Mouse (Mus musculus): ENCODE measurements at regions not wholly inside any gene's neighbourhood (a gene's known extent, or its start where the extent isn't known, plus 50 kb on each side); places are given as distances from the start of the nearest gene placed in this dataset.
A peak's percentile ranks its signal among the peaks of the same experiment; 100 is the strongest.

DNA sequence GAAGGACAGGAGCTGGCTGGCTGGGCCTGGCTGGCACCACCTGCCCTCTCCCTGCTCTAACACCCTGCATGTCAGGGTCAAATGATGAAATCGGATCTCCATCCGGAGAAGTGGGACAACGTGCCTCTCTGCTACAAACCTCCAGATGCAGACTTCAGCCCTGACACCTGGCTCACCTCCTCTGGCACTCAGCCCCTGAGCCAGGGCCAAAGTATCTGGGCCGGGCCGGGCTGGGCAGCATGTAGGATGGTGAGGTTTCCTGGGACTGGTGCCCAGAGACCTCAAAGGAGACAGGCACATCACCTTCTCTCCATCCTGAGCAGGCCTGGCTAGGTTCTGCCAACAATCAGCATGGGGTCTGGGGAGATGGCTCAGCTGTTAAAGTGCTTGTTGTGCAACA lies 113.5 kb downstream of the Tfcp2l1 start:
- H3K9ac ChIP-seq (ENCODE audit: low read length): no peak overlapping the region
- WGBS: 82% methylated on average over 5 of the region's 5 CpGs
- H3K27ac ChIP-seq (replicated peaks in 1 of 2; ENCODE audit: control insufficient read depth in 1 of 2, insufficient read depth in 1 of 2, low read depth in 2 of 2, low read length in 2 of 2): no peak overlapping the region
- no peaks in the 10 kb centered on the region for H3K27me3 ChIP-seq (ENCODE audit: control insufficient read depth, insufficient read depth, low read length)
- no peak overlapping the region for H3K4me3 ChIP-seq (ENCODE audit: control insufficient read depth in 1 of 2, insufficient read depth in 1 of 2, low read depth in 1 of 2, low read length in 2 of 2)
- H3K4me2 ChIP-seq (ENCODE audit: low read length): no peak overlapping the region
- no peak for ATAC-seq (ENCODE audit: insufficient number of reproducible peaks, insufficient read depth, low FRiP score, low read depth)
- peaks cover 7% of the 10 kb centered on the region; the same call in 1 of the 2 replicates for H3K9me3 ChIP-seq (ENCODE audit: control insufficient read depth, low read length)
- no peaks in the 10 kb centered on the region for H3K36me3 ChIP-seq (ENCODE audit: control insufficient read depth, insufficient read depth, low read length)
- peaks cover 5 to 12% of the 10 kb centered on the region in 2 experiments for H3K4me1 ChIP-seq (ENCODE audit: control insufficient read depth in 2 of 2, insufficient read depth in 2 of 2, low read length in 2 of 2)

DNA sequence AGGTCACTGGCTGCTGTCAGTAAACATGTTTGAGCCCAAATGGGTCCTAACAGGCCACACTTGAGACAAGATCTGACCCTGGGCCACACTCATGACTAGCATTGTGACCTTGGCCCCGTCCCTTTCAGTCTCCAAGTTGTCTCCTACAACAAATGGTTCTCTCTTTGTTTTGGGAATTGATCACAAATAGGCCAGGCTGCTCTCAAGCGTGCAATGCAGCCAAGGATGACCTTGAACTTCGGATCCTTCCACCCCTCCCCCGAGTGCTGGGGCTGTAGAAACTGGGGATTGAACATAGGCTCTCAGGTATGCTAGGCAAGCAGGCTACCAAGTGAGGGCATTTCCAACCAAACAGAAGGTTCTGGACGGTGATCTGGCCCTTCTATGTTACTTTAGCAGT lies 120.5 kb downstream of the Tfcp2l1 start:
- Histone ChIP-seq H3K36me3 (ENCODE audit: control insufficient read depth, insufficient read depth, low read length) (no peaks in the 10 kb centered on the region), H3K9me3 (ENCODE audit: control insufficient read depth, low read length) (peaks cover 5% of the 10 kb centered on the region; the same call in 1 of the 2 replicates), H3K4me1 (ENCODE audit: control insufficient read depth in 2 of 2, insufficient read depth in 2 of 2, low read length in 2 of 2) (no peaks in the 10 kb centered on the region), H3K27me3 (ENCODE audit: control insufficient read depth, insufficient read depth, low read length) (no peaks in the 10 kb centered on the region), H3K4me2 (ENCODE audit: low read length) (no peak overlapping the region), H3K9ac (ENCODE audit: low read length) (no peak overlapping the region), H3K4me3 (ENCODE audit: control insufficient read depth in 1 of 2, insufficient read depth in 1 of 2, low read depth in 1 of 2, low read length in 2 of 2) (no peak overlapping the region), H3K27ac (replicated peaks in 1 of 2; ENCODE audit: control insufficient read depth in 1 of 2, insufficient read depth in 1 of 2, low read depth in 2 of 2, low read length in 2 of 2) (no peak overlapping the region)
- 74% methylated on average over 5 of the region's 5 CpGs for WGBS
- ATAC-seq (ENCODE audit: insufficient number of reproducible peaks, insufficient read depth, low FRiP score, low read depth): no peak

DNA sequence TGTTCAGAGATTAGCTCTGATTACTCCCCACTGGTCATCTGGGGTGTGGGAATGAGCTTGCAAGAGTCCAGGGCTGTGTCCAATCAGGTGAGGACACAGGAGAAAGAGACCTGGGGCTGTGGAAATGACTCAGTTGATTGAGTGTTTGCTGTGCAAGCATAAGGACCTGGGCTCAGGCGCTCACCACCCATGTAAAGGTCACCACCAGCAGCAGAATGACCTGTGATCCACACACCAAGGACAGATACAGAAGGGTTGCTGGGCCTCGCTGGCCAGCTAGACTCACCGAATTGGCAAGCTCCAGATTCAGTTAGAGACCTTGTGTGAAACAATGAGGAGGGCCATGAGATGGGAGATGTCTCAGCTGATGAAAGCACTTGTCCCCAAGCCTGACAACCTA lies 125.1 kb downstream of the Tfcp2l1 start:
- no peak overlapping the region for H3K4me3 ChIP-seq (ENCODE audit: control insufficient read depth in 1 of 2, insufficient read depth in 1 of 2, low read depth in 1 of 2, low read length in 2 of 2)
- no peak for ATAC-seq (ENCODE audit: insufficient number of reproducible peaks, insufficient read depth, low FRiP score, low read depth)
- no peak overlapping the region for H3K27ac ChIP-seq (replicated peaks in 1 of 2; ENCODE audit: control insufficient read depth in 1 of 2, insufficient read depth in 1 of 2, low read depth in 2 of 2, low read length in 2 of 2)
- no peak overlapping the region for H3K4me2 ChIP-seq (ENCODE audit: low read length)
- no peaks in the 10 kb centered on the region for H3K27me3 ChIP-seq (ENCODE audit: control insufficient read depth, insufficient read depth, low read length)
- WGBS: 67% methylated on average over 3 of the region's 3 CpGs
- no peak overlapping the region for H3K9ac ChIP-seq (ENCODE audit: low read length)
- H3K9me3 ChIP-seq (ENCODE audit: control insufficient read depth, low read length): no peaks in the 10 kb centered on the region
- no peaks in the 10 kb centered on the region for H3K36me3 ChIP-seq (ENCODE audit: control insufficient read depth, insufficient read depth, low read length)
- peaks cover 9 to 10% of the 10 kb centered on the region in 2 experiments for H3K4me1 ChIP-seq (ENCODE audit: control insufficient read depth in 2 of 2, insufficient read depth in 2 of 2, low read length in 2 of 2)

DNA sequence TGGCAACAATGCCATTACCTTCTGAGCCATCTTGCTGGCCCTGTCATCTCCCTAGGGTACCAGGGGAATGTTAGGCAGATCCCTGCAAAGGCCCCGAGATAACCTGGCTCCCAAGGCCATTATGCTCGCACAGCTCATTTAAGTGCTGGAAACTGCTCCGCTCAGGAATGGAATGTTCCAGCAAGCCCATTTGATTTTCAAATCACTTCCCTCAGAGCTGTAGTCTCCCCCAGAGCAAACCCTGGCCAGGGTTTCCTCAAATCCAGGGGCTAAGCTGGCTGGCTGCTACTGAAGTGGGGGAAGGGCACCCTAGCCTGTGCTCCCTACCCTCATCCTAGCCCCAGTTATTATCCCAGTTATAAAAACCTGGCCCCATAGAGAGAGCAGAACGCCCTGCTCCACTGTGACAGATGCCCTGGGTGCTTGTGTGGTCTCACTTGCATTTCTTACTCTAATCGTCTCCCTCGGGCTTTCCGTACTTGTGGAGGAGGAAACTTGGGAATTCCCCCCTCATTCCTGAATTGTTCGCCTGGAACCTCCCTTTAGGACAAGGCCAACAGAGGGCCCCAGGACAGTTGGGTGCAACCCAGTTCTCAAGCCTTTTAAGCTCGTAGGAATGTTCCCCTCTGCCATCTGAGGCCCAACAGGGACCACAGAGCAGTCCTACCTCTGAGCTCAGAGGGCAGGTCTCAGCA lies 128.6 kb downstream of the Tfcp2l1 start:
- ATAC-seq (ENCODE audit: insufficient number of reproducible peaks, insufficient read depth, low FRiP score, low read depth): 0 out of 2 replicates have a peak, but pooled peaks have one; percentile 31
- no peak overlapping the region for H3K4me2 ChIP-seq (ENCODE audit: low read length)
- H3K27ac ChIP-seq (replicated peaks in 1 of 2; ENCODE audit: control insufficient read depth in 1 of 2, insufficient read depth in 1 of 2, low read depth in 2 of 2, low read length in 2 of 2): 0 out of 4 replicates have a peak overlapping the region, but pooled peaks have one; percentile 4 to 24
- no peaks in the 10 kb centered on the region for H3K36me3 ChIP-seq (ENCODE audit: control insufficient read depth, insufficient read depth, low read length)
- 32% methylated on average over 9 of the region's 9 CpGs for WGBS
- no peak overlapping the region for H3K4me3 ChIP-seq (ENCODE audit: control insufficient read depth in 1 of 2, insufficient read depth in 1 of 2, low read depth in 1 of 2, low read length in 2 of 2)
- H3K9ac ChIP-seq (ENCODE audit: low read length): no peak overlapping the region
- H3K4me1 ChIP-seq (ENCODE audit: control insufficient read depth in 2 of 2, insufficient read depth in 2 of 2, low read length in 2 of 2): peaks cover 9 to 10% of the 10 kb centered on the region in 2 experiments
- no peaks in the 10 kb centered on the region for H3K27me3 ChIP-seq (ENCODE audit: control insufficient read depth, insufficient read depth, low read length)
- no peaks in the 10 kb centered on the region for H3K9me3 ChIP-seq (ENCODE audit: control insufficient read depth, low read length)

DNA sequence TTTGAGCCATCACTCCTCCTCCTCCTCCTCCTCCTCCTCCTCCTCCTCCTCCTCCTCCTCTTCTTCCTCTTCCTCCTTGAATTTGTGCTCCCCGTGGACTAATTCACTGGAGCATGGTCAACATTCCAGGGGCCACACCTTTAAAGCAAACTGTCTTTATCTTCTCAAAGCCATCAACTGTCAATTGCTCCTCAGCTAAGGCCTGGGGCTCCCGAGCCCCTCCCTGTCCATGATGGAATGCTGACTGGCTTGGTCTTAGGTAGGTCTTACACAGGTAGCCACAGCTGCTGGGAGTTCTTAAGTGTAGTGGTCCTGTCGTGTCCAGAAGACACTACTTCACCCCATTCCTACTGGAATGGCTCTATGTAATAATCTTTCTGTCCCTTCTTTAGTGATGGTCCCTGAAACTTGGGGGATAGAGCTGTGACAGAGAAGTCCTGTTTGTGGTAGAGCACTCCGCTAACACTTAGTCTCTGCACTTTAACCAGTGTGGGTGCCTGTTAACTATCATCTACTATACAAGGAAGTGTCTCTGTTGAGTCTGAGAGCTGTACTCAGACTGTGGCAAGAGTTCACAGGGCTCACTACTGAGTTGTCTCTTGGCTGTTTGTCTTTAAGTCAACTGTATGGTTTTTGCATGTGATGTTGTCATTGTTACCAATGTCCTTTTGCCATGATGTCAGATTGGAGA lies 129.7 kb downstream of the Tfcp2l1 start:
- Histone ChIP-seq H3K9me3 (ENCODE audit: control insufficient read depth, low read length) (no peaks in the 10 kb centered on the region), H3K27ac (replicated peaks in 1 of 2; ENCODE audit: control insufficient read depth in 1 of 2, insufficient read depth in 1 of 2, low read depth in 2 of 2, low read length in 2 of 2) (no peak overlapping the region), H3K36me3 (ENCODE audit: control insufficient read depth, insufficient read depth, low read length) (no peaks in the 10 kb centered on the region), H3K9ac (ENCODE audit: low read length) (no peak overlapping the region), H3K4me1 (ENCODE audit: control insufficient read depth in 2 of 2, insufficient read depth in 2 of 2, low read length in 2 of 2) (peaks cover 9 to 10% of the 10 kb centered on the region in 2 experiments), H3K27me3 (ENCODE audit: control insufficient read depth, insufficient read depth, low read length) (no peaks in the 10 kb centered on the region), H3K4me2 (ENCODE audit: low read length) (no peak overlapping the region), H3K4me3 (ENCODE audit: control insufficient read depth in 1 of 2, insufficient read depth in 1 of 2, low read depth in 1 of 2, low read length in 2 of 2) (no peak overlapping the region)
- 70% methylated on average over 3 of the region's 4 CpGs for WGBS
- no peak for ATAC-seq (ENCODE audit: insufficient number of reproducible peaks, insufficient read depth, low FRiP score, low read depth)

DNA sequence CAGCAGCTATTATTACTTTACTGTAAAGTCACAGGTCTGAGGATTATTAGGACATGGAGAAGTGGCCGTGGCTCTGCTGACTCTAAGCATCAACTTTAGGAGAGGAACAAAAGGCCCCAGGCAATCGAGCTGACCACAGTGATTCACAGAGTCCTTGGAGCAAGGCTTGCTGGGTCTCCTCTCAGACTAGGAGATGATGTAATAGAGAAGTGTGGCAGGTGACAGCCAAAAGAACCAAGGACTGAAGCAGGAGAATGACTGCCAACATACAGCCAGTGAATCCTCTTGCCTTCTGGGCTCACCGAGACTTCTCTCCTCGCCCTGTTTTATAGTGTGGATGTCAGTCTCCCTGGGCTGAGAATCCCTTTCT lies 130.3 kb downstream of the Tfcp2l1 start:
- Histone ChIP-seq H3K9ac (ENCODE audit: low read length) (no peak overlapping the region), H3K4me1 (ENCODE audit: control insufficient read depth in 2 of 2, insufficient read depth in 2 of 2, low read length in 2 of 2) (peaks cover 9 to 10% of the 10 kb centered on the region in 2 experiments), H3K27ac (replicated peaks in 1 of 2; ENCODE audit: control insufficient read depth in 1 of 2, insufficient read depth in 1 of 2, low read depth in 2 of 2, low read length in 2 of 2) (no peak overlapping the region), H3K36me3 (ENCODE audit: control insufficient read depth, insufficient read depth, low read length) (no peaks in the 10 kb centered on the region), H3K9me3 (ENCODE audit: control insufficient read depth, low read length) (no peaks in the 10 kb centered on the region), H3K4me3 (ENCODE audit: control insufficient read depth in 1 of 2, insufficient read depth in 1 of 2, low read depth in 1 of 2, low read length in 2 of 2) (no peak overlapping the region), H3K27me3 (ENCODE audit: control insufficient read depth, insufficient read depth, low read length) (no peaks in the 10 kb centered on the region), H3K4me2 (ENCODE audit: low read length) (no peak overlapping the region)
- ATAC-seq (ENCODE audit: insufficient number of reproducible peaks, insufficient read depth, low FRiP score, low read depth): no peak
- 69% methylated on average over 4 of the region's 4 CpGs for WGBS

DNA sequence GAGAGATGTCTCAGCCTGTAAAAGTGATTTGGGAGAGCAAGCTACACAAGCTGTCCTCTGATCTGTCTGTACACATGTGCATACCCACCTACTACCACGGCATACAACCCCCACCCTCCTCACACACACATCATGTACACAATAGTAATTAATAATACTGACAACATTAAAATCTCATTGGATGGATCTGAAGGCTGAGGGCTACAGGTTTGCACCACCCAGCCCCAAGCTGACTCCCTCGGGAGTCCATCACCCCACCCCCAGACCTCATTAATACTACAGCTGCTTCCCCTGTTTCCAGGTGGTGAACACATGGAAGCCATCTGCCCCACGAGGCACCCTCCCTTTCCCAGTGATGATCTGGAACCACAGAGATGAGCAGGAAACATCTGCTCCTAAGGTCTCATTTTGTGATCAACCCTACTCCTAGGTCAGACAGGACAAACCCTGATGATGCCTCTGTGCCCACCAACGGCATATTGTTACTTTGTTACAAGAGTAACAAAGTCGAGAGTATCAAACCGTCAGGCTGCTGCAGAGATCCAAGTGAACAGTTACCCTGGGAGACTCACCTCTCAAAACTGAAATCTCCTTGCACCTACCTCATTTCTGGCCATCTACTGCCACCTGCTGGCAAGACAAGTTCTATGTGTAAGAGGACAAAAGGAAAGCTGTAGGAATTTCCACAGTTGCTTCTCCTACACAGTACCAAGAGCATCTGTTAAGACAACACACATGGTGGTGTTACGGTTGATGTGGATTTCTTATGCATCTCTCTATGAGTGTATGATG lies 131.6 kb downstream of the Tfcp2l1 start:
- Histone ChIP-seq H3K27ac (replicated peaks in 1 of 2; ENCODE audit: control insufficient read depth in 1 of 2, insufficient read depth in 1 of 2, low read depth in 2 of 2, low read length in 2 of 2) (no peak overlapping the region), H3K4me3 (ENCODE audit: control insufficient read depth in 1 of 2, insufficient read depth in 1 of 2, low read depth in 1 of 2, low read length in 2 of 2) (no peak overlapping the region), H3K4me1 (ENCODE audit: control insufficient read depth in 2 of 2, insufficient read depth in 2 of 2, low read length in 2 of 2) (peaks cover 9 to 10% of the 10 kb centered on the region in 2 experiments), H3K27me3 (ENCODE audit: control insufficient read depth, insufficient read depth, low read length) (no peaks in the 10 kb centered on the region), H3K36me3 (ENCODE audit: control insufficient read depth, insufficient read depth, low read length) (no peaks in the 10 kb centered on the region), H3K9ac (ENCODE audit: low read length) (no peak overlapping the region), H3K9me3 (ENCODE audit: control insufficient read depth, low read length) (no peaks in the 10 kb centered on the region), H3K4me2 (ENCODE audit: low read length) (no peak overlapping the region)
- 0 out of 2 replicates have a peak, but pooled peaks have one; percentile 17 for ATAC-seq (ENCODE audit: insufficient number of reproducible peaks, insufficient read depth, low FRiP score, low read depth)
- WGBS: 32% methylated on average over 7 of the region's 7 CpGs
